Mouse (Mus musculus) gastrocnemius, postnatal 25 days (tissue): Measurements from ENCODE around the gene Tigd2. TPM values are rescaled to one million over a fixed set of nuclear protein-coding genes. Genes with fewer than 3 reads are reported as not detected.

Source experiments
- DNase-seq: peaks from one replicate; pipeline ENCODE4 v3.0.0; 2022
- total RNA-seq, 2 experiments: library from RNA; stranded (reverse); gene quantifications; 1 replicate in 1 of 2; 2 replicates in 1 of 2; pipeline ENCODE4 v1.2.3; 2021

Tigd2 gene
- total RNA-seq, 2 experiments from 2014 or later: 8.5 to 9.1 TPM

GRCm38 (mm10) chr6:59250536-59250935 lies 41.9 kb downstream of the Tigd2 start:
- DNase-seq: no peak

- peak; percentile 65 for DNase-seq
Measured at GRCm38 (mm10) chr6:59255909-59256308, 47.2 kb downstream of the Tigd2 start.

Other genes starting within 250 kb of the Tigd2 start
- 10 to 100 TPM in 1 of 2 experiments, 1 to 10 TPM in 1; 8.6 to 18.1 TPM for gene Fam13a, start 184.3 kb upstream of the Tigd2 start, total RNA-seq
- gene Gprin3, start 217.4 kb downstream of the Tigd2 start, total RNA-seq: under 1 TPM; 0.18 to 0.40 TPM